ENCODE assay signal across 9 mouse cellular contexts in genomic region chr12:84063228-84063627, GRCm38 (mm10). TPM values are rescaled to one million over a fixed set of nuclear protein-coding genes. Genes with fewer than 3 reads are reported as not detected.
DNase-seq lines count a peak whose midpoint lies in the region; ATAC-seq and TF ChIP-seq lines count a peak whose summit lies in the region.
"Had no signal": no experiment of that assay in that cellular context is flagged by ENCODE, and none has a peak within 500 bp of the region (broad histone marks: within the 10 kb centered on the region; RNA-seq: fewer than 3 reads in every experiment).

No protein-coding gene starts in this region.

- no peaks in the 10 kb centered on the region for H3K9me3 ChIP-seq in intestine, embryonic 14.5 days (ENCODE audit: control insufficient read depth, low read length)
- H3K9me3 ChIP-seq in intestine, embryonic 15.5 days: no peaks in the 10 kb centered on the region
- 0 out of 2 replicates have a peak, but pooled peaks cover 2% of the 10 kb centered on the region for H3K9me3 ChIP-seq in E14TG2a.4 (ENCODE audit: low read length)
- H3K9me3 ChIP-seq in lung, postnatal 0 days (ENCODE audit: low read length): no peaks in the 10 kb centered on the region
- H3K9me3 ChIP-seq in forebrain, embryonic 16.5 days (ENCODE audit: control insufficient read depth, low read length): no peaks in the 10 kb centered on the region
- H3K9me3 ChIP-seq: limb, embryonic 12.5 days had no signal

- no peaks in the 10 kb centered on the region for H3K36me3 ChIP-seq in intestine, embryonic 14.5 days (ENCODE audit: control insufficient read depth, insufficient read depth, low read length)
- no peaks in the 10 kb centered on the region for H3K36me3 ChIP-seq in intestine, embryonic 15.5 days
- no peaks in the 10 kb centered on the region for H3K36me3 ChIP-seq in E14TG2a.4 (ENCODE audit: insufficient read depth, low read length)
- no peaks in the 10 kb centered on the region for H3K36me3 ChIP-seq in lung, postnatal 0 days (ENCODE audit: insufficient read depth, low read length)
- H3K36me3 ChIP-seq in forebrain, embryonic 16.5 days (ENCODE audit: control insufficient read depth, insufficient read depth): no peaks in the 10 kb centered on the region
- H3K36me3 ChIP-seq: limb, embryonic 12.5 days had no signal

- H3K4me3 ChIP-seq in intestine, embryonic 14.5 days (ENCODE audit: low read depth, low read length): no peak overlapping the region
- no peak overlapping the region for H3K4me3 ChIP-seq in intestine, embryonic 15.5 days (replicated peaks)
- no peak overlapping the region for H3K4me3 ChIP-seq in E14TG2a.4 (replicated peaks; ENCODE audit: low read length)
- H3K4me3 ChIP-seq in lung, postnatal 0 days (ENCODE audit: low read depth, low read length): no peak overlapping the region
- H3K4me3 ChIP-seq in forebrain, embryonic 16.5 days (replicated peaks; ENCODE audit: low read length): no peak overlapping the region
- H3K4me3 ChIP-seq: limb, embryonic 12.5 days had no signal

- H3K4me2 ChIP-seq in intestine, embryonic 14.5 days (ENCODE audit: low read length): no peak overlapping the region
- H3K4me2 ChIP-seq in intestine, embryonic 15.5 days (replicated peaks): no peak overlapping the region
- H3K4me2 ChIP-seq in lung, postnatal 0 days (replicated peaks; ENCODE audit: low read depth, low read length): no peak overlapping the region
- no peak overlapping the region for H3K4me2 ChIP-seq in forebrain, embryonic 16.5 days (ENCODE audit: low read length)
- H3K4me2 ChIP-seq: limb, embryonic 12.5 days had no signal

- H3K9ac ChIP-seq in intestine, embryonic 14.5 days (ENCODE audit: low read length): no peak overlapping the region
- H3K9ac ChIP-seq in intestine, embryonic 15.5 days: no peak overlapping the region
- H3K9ac ChIP-seq in lung, postnatal 0 days (replicated peaks; ENCODE audit: low read depth): no peak overlapping the region
- no peak overlapping the region for H3K9ac ChIP-seq in forebrain, embryonic 16.5 days (replicated peaks; ENCODE audit: low read depth, low read length)
- H3K9ac ChIP-seq: limb, embryonic 12.5 days had no signal

- TF ChIP-seq CTCF in E14TG2a.4 (conservative IDR thresholded peaks at IDR 0.05; ENCODE audit: low read length): peak; percentile 62
- TF ChIP-seq CTCF in lung, postnatal 0 days (IDR thresholded peaks at IDR 0.05): peak; percentile 50

- H3K27ac ChIP-seq in intestine, embryonic 14.5 days (ENCODE audit: low read depth): no peak overlapping the region
- no peak overlapping the region for H3K27ac ChIP-seq in intestine, embryonic 15.5 days
- no peak overlapping the region for H3K27ac ChIP-seq in lung, postnatal 0 days (ENCODE audit: low read length)
- no peak overlapping the region for H3K27ac ChIP-seq in forebrain, embryonic 16.5 days (ENCODE audit: low read length)
- H3K27ac ChIP-seq: limb, embryonic 12.5 days had no signal

- no peaks in the 10 kb centered on the region for H3K4me1 ChIP-seq in intestine, embryonic 14.5 days (replicated peaks; ENCODE audit: control insufficient read depth, insufficient read depth, low read length)
- H3K4me1 ChIP-seq in intestine, embryonic 15.5 days (replicated peaks): no peaks in the 10 kb centered on the region
- peaks cover 11% of the 10 kb centered on the region for H3K4me1 ChIP-seq in E14TG2a.4 (replicated peaks; ENCODE audit: low read depth, low read length)
- no peaks in the 10 kb centered on the region for H3K4me1 ChIP-seq in lung, postnatal 0 days (ENCODE audit: insufficient read depth, low read depth, low read length)
- H3K4me1 ChIP-seq in forebrain, embryonic 16.5 days (replicated peaks; ENCODE audit: control insufficient read depth, insufficient read depth, low read length): no peaks in the 10 kb centered on the region
- H3K4me1 ChIP-seq: limb, embryonic 12.5 days had no signal

- WGBS in intestine, embryonic 14.5 days: 76% methylated on average over 5 of the region's 5 CpGs
- 75% methylated on average over 5 of the region's 5 CpGs for WGBS in intestine, embryonic 15.5 days
- WGBS in lung, postnatal 0 days: 73% methylated on average over 5 of the region's 5 CpGs
- 75% methylated on average over 5 of the region's 5 CpGs for WGBS in forebrain, embryonic 16.5 days

- DNase-seq in intestine, embryonic 14.5 days (ENCODE audit: low spot score): peak; percentile 55
- DNase-seq in R1 (ENCODE audit: low read depth, low spot score): peak; percentile 87
- DNase-seq in lung, postnatal 0 days (ENCODE audit: low spot score): no peak
- no peak for DNase-seq in right cerebral cortex, adult 2 months (ENCODE audit: low spot score in 2 of 2)
- no peak for DNase-seq in right cerebral cortex, postnatal 14 days

- H3K27me3 ChIP-seq in intestine, embryonic 14.5 days (replicated peaks; ENCODE audit: control insufficient read depth, insufficient read depth, low read length): peaks cover 5% of the 10 kb centered on the region
- peaks cover 7% of the 10 kb centered on the region for H3K27me3 ChIP-seq in intestine, embryonic 15.5 days (replicated peaks)
- peaks cover 28% of the 10 kb centered on the region for H3K27me3 ChIP-seq in E14TG2a.4 (ENCODE audit: insufficient read depth, low read length)
- 0 out of 2 replicates have a peak, but pooled peaks cover under 1% of the 10 kb centered on the region for H3K27me3 ChIP-seq in lung, postnatal 0 days (replicated peaks; ENCODE audit: insufficient read depth, low read length)
- H3K27me3 ChIP-seq in forebrain, embryonic 16.5 days (replicated peaks; ENCODE audit: control insufficient read depth, insufficient read depth, low read length): peaks cover under 1% of the 10 kb centered on the region; the same call in 1 of the 2 replicates

- no peak for TF ChIP-seq EP300 in lung, postnatal 0 days (IDR thresholded peaks at IDR 0.05)

- ATAC-seq in intestine, embryonic 14.5 days (replicated peaks; ENCODE audit: low FRiP score, low TSS enrichment, low read depth): no peak
- ATAC-seq in intestine, embryonic 15.5 days: no peak
- ATAC-seq in lung, postnatal 0 days: no peak
- no peak for ATAC-seq in forebrain, embryonic 16.5 days

RNA-seq across cellular contexts. Expression of gene Acot5, which starts 5.9 kb away (rescaled TPM):
- polyA plus RNA-seq in intestine, embryonic 14.5 days (2014; fragmentation: Nextera tagmentation; extraction: Ambion mirVana): not detected in 2 replicates
- polyA plus RNA-seq in intestine, embryonic 15.5 days (2015; fragmentation: Nextera tagmentation; extraction: Ambion mirVana): 0.18 TPM in 1 of 2 replicates, not detected in the other
- polyA plus RNA-seq in lung, postnatal 0 days (2015; fragmentation: Nextera tagmentation; extraction: Ambion mirVana): not detected in 2 replicates
- polyA plus RNA-seq in forebrain, embryonic 16.5 days (2015; fragmentation: Nextera tagmentation; extraction: Ambion mirVana): 0.16 TPM in 1 of 2 replicates, not detected in the other
- polyA plus RNA-seq: limb, embryonic 12.5 days had no signal

RNA-seq across cellular contexts. Expression of gene Acot3, which starts 11.3 kb away (rescaled TPM):
- 0.55 and 0.68 TPM in 2 replicates for polyA plus RNA-seq in intestine, embryonic 14.5 days (2014; fragmentation: Nextera tagmentation; extraction: Ambion mirVana)
- 3.2 and 4.8 TPM in 2 replicates for polyA plus RNA-seq in intestine, embryonic 15.5 days (2015; fragmentation: Nextera tagmentation; extraction: Ambion mirVana)
- not detected in 2 replicates for polyA plus RNA-seq in lung, postnatal 0 days (2015; fragmentation: Nextera tagmentation; extraction: Ambion mirVana)
- polyA plus RNA-seq in forebrain, embryonic 16.5 days (2015; fragmentation: Nextera tagmentation; extraction: Ambion mirVana): 0.87 and 1.1 TPM in 2 replicates

RNA-seq across cellular contexts. Expression of gene Gm49366, which starts 24.5 kb away (rescaled TPM):
- polyA plus RNA-seq in intestine, embryonic 14.5 days (2014; fragmentation: Nextera tagmentation; extraction: Ambion mirVana): not detected in 2 replicates
- polyA plus RNA-seq in intestine, embryonic 15.5 days (2015; fragmentation: Nextera tagmentation; extraction: Ambion mirVana): not detected in 2 replicates
- polyA plus RNA-seq in lung, postnatal 0 days (2015; fragmentation: Nextera tagmentation; extraction: Ambion mirVana): not detected in 2 replicates
- polyA plus RNA-seq in forebrain, embryonic 16.5 days (2015; fragmentation: Nextera tagmentation; extraction: Ambion mirVana): not detected in 2 replicates
- polyA plus RNA-seq: limb, embryonic 12.5 days had no signal

RNA-seq across cellular contexts. Expression of gene Acot4, which starts 25.0 kb away (rescaled TPM):
- polyA plus RNA-seq in intestine, embryonic 14.5 days (2014; fragmentation: Nextera tagmentation; extraction: Ambion mirVana): 2.2 and 2.5 TPM in 2 replicates
- polyA plus RNA-seq in intestine, embryonic 15.5 days (2015; fragmentation: Nextera tagmentation; extraction: Ambion mirVana): 8.2 and 8.9 TPM in 2 replicates
- 0.12 and 0.13 TPM in 2 replicates for polyA plus RNA-seq in lung, postnatal 0 days (2015; fragmentation: Nextera tagmentation; extraction: Ambion mirVana)
- 0.21 and 0.35 TPM in 2 replicates for polyA plus RNA-seq in forebrain, embryonic 16.5 days (2015; fragmentation: Nextera tagmentation; extraction: Ambion mirVana)

RNA-seq across cellular contexts. Expression of gene Acot6, which starts 37.2 kb away (rescaled TPM):
- 1.5 and 2.2 TPM in 2 replicates for polyA plus RNA-seq in intestine, embryonic 14.5 days (2014; fragmentation: Nextera tagmentation; extraction: Ambion mirVana)
- 2.0 and 2.1 TPM in 2 replicates for polyA plus RNA-seq in intestine, embryonic 15.5 days (2015; fragmentation: Nextera tagmentation; extraction: Ambion mirVana)
- 1.1 and 1.3 TPM in 2 replicates for polyA plus RNA-seq in lung, postnatal 0 days (2015; fragmentation: Nextera tagmentation; extraction: Ambion mirVana)
- 1.4 and 1.6 TPM in 2 replicates for polyA plus RNA-seq in forebrain, embryonic 16.5 days (2015; fragmentation: Nextera tagmentation; extraction: Ambion mirVana)

Comparison
In these comparisons a context has a peak if more than half of its experiments do, and no peak if none do; other contexts are left out.
1. DNase-seq: peak in intestine, embryonic 14.5 days (single experiment) and R1 (single experiment); none in lung, postnatal 0 days (single experiment), right cerebral cortex, adult 2 months (0 of 2) and right cerebral cortex, postnatal 14 days (single experiment).